Mouse (Mus musculus): ENCODE measurements around the gene Tspyl3.
"Not testable (repeated sequence)": the region's sequence is repeated elsewhere in the genome, so short reads cannot be mapped to it uniquely, and the experiment has no call there.

Tspyl3 gene

DNA sequence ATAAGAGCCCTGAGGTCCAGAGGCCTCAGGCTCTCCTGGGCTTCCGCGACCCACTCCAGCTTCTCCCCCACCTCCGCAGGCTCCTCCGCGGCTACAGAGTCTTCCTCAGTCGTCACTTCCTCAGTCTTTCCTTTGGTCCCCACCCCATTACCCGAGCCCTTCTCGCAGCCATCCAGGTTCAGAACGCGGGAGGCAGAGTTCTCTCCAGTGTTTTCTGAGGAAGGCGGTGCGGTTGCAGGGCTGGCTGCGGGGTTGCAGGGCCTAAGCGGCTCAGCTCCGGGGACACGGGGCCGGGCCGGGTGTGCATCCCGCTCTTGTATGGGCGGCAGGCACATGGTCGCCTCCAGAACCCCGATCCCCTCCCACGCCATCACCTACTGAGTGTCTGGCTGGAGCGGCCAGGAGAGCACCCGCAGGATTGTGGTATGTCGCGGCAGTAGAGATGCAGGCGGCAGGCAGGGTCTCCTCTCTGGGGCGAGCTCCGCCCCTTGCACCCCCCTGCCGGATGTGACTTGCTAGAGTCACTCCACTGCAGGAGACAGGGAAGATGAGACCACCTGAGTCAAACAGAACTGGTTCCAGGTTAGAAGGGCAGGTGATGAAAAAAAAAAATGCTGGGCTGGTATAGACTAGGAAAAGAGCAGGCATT lies at the start of gene Tspyl3:
Gene Tspyl3, minus strand, starts transcription at position 496 of the 649 bp plus-strand sequence.
- no peak for DNase-seq (ENCODE audit: extremely low read depth, low read depth)

DNA sequence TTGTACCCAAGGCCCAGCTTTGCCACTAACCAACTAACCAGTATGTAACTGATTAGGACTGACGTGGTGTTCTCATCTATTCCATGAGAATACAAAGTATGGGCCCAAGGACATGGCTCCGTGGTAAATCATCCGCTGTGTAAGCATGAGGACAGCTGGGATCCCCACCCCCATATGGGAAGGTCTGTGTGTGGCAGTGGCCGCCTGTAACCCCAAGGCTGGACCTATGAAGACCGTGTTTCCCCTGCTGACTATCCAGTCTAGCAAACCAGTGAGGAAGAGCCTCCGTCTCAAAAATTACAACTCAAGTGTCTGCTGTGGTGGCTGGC lies 49.6 kb upstream of the Tspyl3 start:
- DNase-seq (ENCODE audit: extremely low read depth, low read depth) = no peak

- not testable (repeated sequence) for DNase-seq (ENCODE audit: extremely low read depth, low read depth)
These were observed 49.1 kb upstream of the Tspyl3 start for GRCm38 (mm10) chr2:153274200-153274918.

- not testable (repeated sequence) for DNase-seq (ENCODE audit: extremely low read depth, low read depth)
These were observed 45.1 kb upstream of the Tspyl3 start for GRCm38 (mm10) chr2:153270231-153270915.

- no peak for DNase-seq (ENCODE audit: extremely low read depth, low read depth)
These were observed 42.1 kb upstream of the Tspyl3 start for GRCm38 (mm10) chr2:153267331-153267730.

DNA sequence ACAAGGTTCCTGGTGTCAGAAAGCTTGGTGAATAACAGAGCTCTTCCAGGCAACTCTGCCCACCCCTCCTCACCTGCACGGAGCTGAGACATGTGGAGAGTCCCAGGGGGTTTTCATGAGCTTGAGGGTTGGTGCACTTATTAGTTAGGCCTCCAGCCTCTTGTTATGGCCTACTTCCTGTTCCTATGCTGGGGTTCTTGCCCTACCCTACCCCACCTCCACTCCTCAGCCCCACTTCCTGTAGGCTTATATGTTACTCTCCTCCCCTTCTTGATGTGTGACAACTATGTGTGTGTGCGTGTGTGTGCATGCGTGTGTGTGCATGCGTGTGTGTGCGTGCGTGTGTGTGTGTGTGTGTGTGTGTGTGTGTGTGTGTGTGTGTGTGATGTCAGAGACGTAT lies 37.8 kb upstream of the Tspyl3 start:
- DNase-seq (ENCODE audit: extremely low read depth, low read depth) = no peak

GRCm38 (mm10) chr2:153259864-153260674 lies 34.8 kb upstream of the Tspyl3 start:
- no peak for DNase-seq (ENCODE audit: extremely low read depth, low read depth)

DNA sequence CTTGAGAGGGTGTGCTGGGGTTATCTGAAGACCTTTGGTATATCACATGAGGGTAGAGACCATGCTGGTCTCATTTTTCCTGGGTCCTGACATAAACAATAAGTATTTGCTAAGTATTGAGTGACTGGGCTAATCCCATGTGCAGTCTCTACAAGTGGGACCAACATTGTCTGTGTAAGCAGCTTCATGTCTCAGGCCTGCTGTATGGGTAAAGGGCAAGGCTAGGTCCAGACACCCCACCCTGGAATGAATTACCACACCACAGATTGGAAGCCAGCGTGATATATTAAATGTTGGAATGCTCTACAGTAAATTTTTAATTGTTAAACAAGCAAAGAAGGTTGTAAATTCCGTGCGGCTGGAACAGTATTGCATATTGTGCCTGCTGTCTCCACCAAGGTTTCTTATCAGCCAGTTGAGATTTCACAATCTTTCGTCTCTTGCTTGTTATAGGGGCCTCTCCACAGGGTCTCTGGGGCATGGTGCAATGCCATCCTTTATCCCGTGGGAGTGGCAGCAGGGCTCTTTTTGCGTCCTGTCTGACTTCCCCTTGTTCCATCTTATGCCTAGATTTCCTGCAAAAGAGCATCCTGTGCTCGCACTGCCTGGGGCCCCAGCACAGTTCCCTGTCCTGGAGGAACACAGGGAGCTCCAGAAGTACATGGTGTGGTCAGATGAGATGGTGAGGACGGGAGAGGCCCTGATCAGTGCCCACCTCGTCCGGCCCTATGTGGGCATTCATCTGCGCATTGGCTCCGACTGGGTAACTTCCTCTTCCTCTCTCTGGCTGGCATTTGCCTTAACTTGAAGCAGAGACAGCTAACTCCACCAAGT lies 34.0 kb upstream of the Tspyl3 start:
- no peak for DNase-seq (ENCODE audit: extremely low read depth, low read depth)

- no peak for DNase-seq (ENCODE audit: extremely low read depth, low read depth)
These were observed 31.4 kb upstream of the Tspyl3 start for GRCm38 (mm10) chr2:153256604-153257003.

DNA sequence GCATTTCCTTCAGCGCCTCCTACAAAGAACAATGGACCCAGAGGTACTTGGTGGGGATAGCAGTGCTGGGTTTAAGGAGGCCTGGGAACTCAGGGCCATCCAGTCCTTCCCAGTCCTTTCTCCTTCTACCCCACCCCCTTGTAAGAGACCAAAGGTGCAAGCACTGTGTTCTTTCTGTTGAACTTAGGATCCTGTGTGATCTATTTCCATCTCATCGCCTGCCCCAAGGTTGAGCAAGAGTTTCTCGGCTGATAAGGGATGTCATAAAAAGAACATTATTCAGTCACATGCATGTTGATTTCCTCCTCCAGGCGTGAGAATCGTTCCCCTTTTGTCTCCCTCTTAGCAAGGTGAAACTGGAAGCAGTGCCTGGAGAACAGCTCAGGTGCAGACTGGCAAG lies 24.5 kb upstream of the Tspyl3 start:
- DNase-seq (ENCODE audit: extremely low read depth, low read depth) = no peak

- no peak for DNase-seq (ENCODE audit: extremely low read depth, low read depth)
These were observed 16.9 kb upstream of the Tspyl3 start for GRCm38 (mm10) chr2:153242156-153242555.

- peak; percentile 63 for DNase-seq (ENCODE audit: extremely low read depth, low read depth)
These were observed 16.2 kb upstream of the Tspyl3 start, which contains the start of the genes Plagl2 and Pofut1 for GRCm38 (mm10) chr2:153241250-153242014. Gene Plagl2 (minus strand): TSS chr2:153241426. Gene Pofut1 (plus strand): TSS chr2:153241533.

DNA sequence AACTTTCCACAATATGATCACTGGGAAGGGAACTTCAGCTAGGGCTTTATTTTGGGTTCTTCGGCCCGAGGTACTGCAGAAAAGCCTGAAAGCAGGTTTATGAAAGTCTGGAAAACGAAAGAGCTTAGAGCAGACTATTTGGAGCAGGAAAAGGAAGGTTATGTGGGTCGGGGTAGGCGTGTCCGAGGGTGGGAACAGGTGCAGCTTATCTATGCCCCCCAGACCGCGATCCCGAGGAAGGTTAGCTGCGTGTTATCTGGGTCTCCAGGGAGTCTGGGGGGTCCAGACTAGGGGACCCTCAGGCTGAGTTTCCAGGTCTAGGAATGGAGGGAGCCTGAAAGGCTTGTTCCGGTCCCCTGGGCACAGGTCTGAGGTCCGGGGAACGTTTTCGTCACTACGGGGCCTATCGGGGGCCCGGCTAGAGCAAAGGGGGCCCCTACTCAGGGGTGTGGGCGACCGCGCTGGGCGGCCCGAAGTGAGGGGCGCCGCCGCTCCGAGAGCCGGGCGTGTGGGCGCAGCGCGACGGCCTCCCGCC lies 15.5 kb upstream of the Tspyl3 start:
- peak; percentile 70 for DNase-seq (ENCODE audit: extremely low read depth, low read depth)

GRCm38 (mm10) chr2:153239860-153240480 lies 14.7 kb upstream of the Tspyl3 start:
- no peak for DNase-seq (ENCODE audit: extremely low read depth, low read depth)

DNA sequence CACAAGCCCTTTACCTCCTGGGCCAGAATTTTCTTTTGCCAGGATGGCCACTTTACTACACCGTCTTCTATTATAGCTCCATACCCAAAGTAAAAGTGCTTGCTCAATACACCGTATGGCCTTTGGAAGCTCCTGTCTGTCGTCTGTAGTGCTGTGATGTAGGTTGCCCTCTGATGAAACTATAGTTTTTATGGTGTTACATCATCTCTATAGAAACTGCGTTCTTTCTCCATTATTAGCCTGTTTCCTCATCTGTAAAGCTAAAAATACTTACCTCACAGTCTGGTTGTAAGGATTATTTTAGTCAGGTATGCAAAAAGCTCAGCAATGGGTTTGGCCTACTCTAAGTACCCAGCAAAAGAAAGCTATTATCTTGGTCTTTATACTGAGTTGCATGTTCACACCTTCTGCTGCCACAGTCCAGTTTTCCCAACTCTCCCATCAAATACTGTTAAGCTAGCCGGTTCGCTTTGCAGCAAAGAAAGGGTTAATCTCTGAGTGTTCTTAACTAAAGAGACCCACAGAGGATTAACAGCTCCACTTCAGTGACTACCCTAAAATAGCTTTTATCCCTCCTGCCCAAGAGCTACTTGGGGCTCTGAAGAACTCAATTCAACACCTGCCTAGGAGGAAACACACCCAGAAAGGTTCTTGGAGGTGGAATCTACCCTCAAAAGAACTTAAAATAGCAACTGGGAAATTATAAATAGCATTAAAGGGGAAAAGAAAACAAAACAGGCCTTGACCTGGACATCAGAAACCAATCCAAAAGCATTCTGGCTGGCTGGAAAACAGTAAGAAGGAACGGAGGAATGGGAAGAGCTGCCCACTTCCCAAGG lies 14.0 kb upstream of the Tspyl3 start:
- no peak for DNase-seq (ENCODE audit: extremely low read depth, low read depth)

GRCm38 (mm10) chr2:153238406-153238805 lies 13.2 kb upstream of the Tspyl3 start:
- DNase-seq (ENCODE audit: extremely low read depth, low read depth) = no peak

GRCm38 (mm10) chr2:153237891-153238290 lies 12.7 kb upstream of the Tspyl3 start:
- DNase-seq (ENCODE audit: extremely low read depth, low read depth) = no peak

GRCm38 (mm10) chr2:153237193-153237592 lies 12.0 kb upstream of the Tspyl3 start:
- DNase-seq (ENCODE audit: extremely low read depth, low read depth) = no peak
